Mouse (Mus musculus): ENCODE results near the gene Mup16. TPM values are rescaled to one million over a fixed set of nuclear protein-coding genes. Genes with fewer than 3 reads are reported as not detected.
"Not testable (repeated sequence)": the region's sequence is repeated elsewhere in the genome, so short reads cannot be mapped to it uniquely, and the experiment has no call there.

The Mup16 gene
- polyA plus RNA-seq (2012; ENCODE audit: insufficient read depth, insufficient read length, missing spikeins): not detected in 2 replicates

DNA sequence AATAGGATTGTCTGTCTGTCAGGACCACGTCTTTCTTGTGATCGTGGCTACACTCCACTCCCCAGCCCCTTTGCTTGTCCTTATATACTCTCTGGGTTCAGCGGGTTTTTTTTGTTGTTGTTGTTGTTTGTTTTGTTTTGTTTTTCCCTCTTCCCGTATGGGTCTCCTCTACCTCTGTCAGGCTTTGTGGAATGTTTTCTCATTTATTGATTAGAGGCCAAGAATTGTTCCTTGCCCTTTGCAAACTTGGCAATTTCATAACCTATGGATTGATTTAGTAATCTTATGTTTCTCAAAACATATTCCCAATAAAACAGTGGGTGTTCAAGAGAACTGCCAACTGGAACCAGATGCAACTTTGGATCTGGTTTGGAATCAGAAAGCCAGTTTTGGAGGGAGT lies at the start of gene Mup16:
Gene Mup16 (minus strand): TSS at position 101 of the 400 bp plus-strand sequence.
- H3K4me1 ChIP-seq (ENCODE audit: control insufficient read depth, insufficient read depth, low read length); H3K4me3 ChIP-seq (ENCODE audit: insufficient read depth, low read length); H3K27ac ChIP-seq (ENCODE audit: insufficient read depth, low read depth, low read length): not testable (repeated sequence)

DNA sequence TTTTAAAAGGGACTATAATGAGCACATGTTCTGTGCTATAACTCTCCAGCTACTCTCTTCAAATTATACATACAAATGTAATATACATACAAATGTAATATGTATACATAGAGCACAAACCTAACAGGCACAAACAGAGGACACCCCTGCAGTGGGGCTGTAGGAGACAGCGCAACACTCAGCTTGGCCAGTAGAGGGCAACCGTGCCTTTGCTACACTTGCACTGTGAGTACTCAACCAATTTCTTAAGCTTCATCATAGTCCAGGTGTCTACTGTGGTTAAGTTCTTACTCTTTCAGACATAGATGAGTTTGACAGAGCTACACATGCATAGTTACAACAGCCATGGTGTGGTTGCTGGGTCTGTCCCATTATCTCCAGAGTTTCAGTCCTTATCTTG lies 36.6 kb upstream of the Mup16 start:
- H3K4me1 ChIP-seq (ENCODE audit: control insufficient read depth, insufficient read depth, low read length); H3K4me3 ChIP-seq (ENCODE audit: insufficient read depth, low read length); H3K27ac ChIP-seq (ENCODE audit: insufficient read depth, low read depth, low read length): not testable (repeated sequence)

Other genes starting within 250 kb of the Mup16 start
- gene Mup14, start 215.5 kb downstream of the Mup16 start, polyA plus RNA-seq (2012; ENCODE audit: insufficient read depth, insufficient read length, missing spikeins): not detected in 2 replicates
- not detected in 2 replicates for gene Mup15, start 79.8 kb downstream of the Mup16 start, polyA plus RNA-seq (2012; ENCODE audit: insufficient read depth, insufficient read length, missing spikeins)
- gene Mup17, start 76.3 kb upstream of the Mup16 start, polyA plus RNA-seq (2012; ENCODE audit: insufficient read depth, insufficient read length, missing spikeins): not detected in 2 replicates
- gene Mup18, start 154.6 kb upstream of the Mup16 start, polyA plus RNA-seq (2012; ENCODE audit: insufficient read depth, insufficient read length, missing spikeins): not detected in 2 replicates